Mouse (Mus musculus) common myeloid progenitor, adult 5-6 weeks (primary cell): ENCODE measurements at regions not wholly inside any gene's neighbourhood (a gene's known extent, or its start where the extent isn't known, plus 50 kb on each side); places are given as distances from the start of the nearest gene placed in this dataset.

Source experiments
- ATAC-seq: replicated peaks from 2 replicates; pipeline ENCODE4 v1.8.0; 2016; ENCODE audit warnings: low read depth, mild to moderate bottlenecking, moderate TSS enrichment, inconsistent platforms; ENCODE audit not compliant: poor library complexity, severe bottlenecking

- ATAC-seq, result no peak
Observed at GRCm38 (mm10) chr6:140192526-140192925, 151.3 kb upstream of the Plcz1 start.

GRCm38 (mm10) chr6:140191341-140191740 lies 150.1 kb upstream of the Plcz1 start:
- ATAC-seq, result no peak

DNA sequence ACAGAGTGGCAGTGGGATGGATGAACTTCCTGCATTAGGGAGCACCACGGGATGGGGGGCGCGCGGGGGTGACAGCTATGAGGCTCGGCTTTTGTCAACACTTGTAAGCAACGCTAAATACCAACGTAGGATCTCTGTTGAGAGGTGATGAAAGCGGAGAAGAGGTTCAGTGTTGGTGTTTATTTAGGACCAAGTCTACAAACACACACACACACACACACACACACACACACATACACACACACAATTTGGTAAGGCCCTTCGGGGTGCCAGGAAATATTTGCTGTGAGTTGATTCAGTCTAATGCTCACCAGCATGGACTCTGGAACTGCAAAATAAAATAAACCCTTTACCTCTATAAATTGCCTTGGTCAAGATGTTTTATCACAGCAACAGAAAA lies 148.3 kb upstream of the Plcz1 start:
- no peak for ATAC-seq

DNA sequence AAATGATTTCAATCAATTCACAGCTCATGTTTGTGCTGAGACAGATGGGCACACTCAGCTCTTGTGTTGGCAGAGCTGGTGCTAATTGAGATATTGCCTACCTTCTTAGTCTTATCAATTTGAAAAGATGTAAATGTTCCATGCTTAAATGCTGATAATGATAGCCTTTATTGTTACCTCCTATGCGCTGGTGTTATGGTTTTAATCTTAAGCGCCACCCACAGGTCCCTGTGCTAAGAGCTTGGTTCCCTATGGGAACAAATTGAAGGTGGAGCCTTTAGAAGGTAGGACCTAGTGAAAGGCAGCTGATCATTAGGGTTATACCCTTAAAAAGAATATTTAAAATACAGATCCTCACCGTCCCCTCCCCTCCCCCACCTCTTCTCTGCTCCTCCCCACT lies 146.5 kb upstream of the Plcz1 start:
- ATAC-seq, result no peak

DNA sequence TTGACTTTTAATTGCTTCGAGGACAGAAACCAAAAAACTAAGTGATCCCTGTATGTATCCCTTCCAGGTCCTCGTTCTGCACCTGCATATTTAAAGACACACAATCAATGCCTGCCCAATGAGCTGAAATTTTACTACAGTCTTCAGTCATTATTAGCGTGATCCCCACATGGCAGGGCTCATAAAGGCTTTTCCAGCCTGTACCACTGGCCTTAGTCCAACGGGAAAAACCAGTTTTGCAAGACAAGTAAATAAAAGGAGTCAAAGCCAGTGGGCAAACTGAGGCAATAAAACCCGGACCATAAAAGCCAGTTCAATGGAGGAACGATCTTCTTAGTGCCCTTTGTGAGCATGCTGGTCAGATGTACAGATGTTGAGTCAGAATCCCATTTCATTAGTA lies 145.8 kb upstream of the Plcz1 start:
- ATAC-seq, result no peak

DNA sequence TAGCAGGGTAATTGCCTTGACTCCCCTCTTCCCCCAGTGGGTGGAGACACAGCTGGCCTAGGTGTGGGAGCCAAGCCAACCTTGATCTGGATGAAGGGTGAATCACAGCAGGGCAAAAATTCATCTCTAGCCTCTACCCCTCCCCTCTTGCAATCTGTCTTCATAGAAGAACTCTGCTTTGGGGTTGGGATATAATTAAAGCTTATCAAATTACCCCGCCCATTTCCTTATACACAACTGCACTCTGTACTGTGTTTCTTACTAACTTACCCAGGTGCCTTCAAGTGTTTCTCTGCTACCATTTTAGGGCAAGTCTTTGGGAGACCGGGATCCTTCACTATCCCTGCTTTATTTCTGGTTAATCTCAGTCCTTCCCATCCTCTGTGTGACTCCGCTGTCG lies 138.7 kb upstream of the Plcz1 start:
- ATAC-seq, result no peak

DNA sequence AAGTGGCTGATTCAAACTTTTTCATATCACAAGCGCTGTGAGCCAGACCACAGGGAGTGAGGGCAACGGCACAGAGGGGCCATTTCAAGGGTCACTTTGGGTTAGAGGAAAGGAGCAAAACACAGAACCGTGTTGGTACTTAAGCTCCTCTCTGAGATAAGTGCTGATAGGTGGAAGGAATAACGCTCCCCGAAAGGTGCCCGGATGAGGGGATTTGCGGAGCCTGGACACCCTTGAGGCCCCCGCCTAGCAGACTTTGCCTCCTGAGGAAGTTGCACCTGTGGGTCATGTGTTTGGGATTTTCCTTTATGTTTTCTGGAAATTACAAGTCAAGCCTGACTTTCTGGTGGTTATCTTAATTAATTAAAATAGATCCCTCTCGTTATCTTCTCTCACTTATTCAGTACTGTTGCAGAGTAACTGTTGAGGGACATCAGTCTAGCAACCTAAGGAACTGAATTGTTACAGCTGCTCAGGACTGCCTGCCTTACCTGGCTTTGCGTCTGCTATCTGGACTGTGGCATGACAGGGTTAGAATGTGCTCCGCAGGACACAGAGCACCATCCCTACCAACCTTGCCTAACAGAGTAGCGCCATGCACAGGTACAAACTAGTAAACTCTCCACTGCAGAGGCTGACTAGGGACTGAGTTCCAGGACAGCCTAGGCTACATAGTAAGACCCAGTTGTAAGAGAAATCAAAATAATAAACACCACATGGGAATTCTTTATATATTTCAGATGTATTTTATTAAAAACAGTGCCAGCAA lies 137.4 kb upstream of the Plcz1 start:
- no peak for ATAC-seq

DNA sequence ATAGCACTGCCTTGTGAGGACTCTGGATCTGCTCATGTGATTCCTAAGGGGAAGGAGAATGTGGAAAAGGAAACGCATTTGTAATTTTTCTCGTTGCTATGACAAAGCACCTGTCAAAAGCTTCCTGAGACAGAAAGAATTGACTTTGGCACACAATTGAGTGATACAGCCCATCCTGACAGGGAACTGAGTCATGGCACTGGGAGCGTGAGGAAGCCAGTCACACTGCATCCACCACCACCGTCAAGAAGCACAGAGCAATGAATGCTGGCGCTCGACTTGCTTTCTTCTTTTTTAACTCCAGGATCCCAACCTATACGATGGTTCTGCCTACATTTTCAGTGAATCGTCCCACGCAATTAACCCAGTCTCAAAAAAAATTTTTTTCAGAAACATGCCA lies 131.5 kb upstream of the Plcz1 start:
- no peak for ATAC-seq

GRCm38 (mm10) chr6:140169836-140170235 lies 128.6 kb upstream of the Plcz1 start:
- no peak for ATAC-seq

- no peak for ATAC-seq
Observed at GRCm38 (mm10) chr6:140167182-140167581, 125.9 kb upstream of the Plcz1 start.

- ATAC-seq, result no peak
Observed at GRCm38 (mm10) chr6:140162729-140163128, 121.5 kb upstream of the Plcz1 start.

DNA sequence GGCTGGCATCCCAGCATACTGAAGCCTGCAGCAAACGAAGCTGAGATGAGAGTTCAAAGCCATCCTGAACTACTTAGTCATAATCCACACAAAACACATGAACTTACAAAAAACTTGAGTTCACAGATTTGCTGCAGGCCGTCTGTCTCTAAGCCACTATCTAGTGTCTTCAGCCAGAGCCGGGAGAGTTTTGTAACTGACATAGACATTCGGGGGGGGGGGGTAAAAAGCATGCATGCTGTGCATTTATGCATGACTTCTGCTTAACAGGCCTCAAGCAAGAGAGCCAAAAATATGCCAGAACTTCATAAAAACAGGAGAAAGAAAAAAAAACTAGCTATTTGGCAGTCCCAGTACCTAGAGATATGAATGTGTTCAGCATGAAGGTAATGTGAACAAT lies 120.2 kb upstream of the Plcz1 start:
- ATAC-seq, result no peak

DNA sequence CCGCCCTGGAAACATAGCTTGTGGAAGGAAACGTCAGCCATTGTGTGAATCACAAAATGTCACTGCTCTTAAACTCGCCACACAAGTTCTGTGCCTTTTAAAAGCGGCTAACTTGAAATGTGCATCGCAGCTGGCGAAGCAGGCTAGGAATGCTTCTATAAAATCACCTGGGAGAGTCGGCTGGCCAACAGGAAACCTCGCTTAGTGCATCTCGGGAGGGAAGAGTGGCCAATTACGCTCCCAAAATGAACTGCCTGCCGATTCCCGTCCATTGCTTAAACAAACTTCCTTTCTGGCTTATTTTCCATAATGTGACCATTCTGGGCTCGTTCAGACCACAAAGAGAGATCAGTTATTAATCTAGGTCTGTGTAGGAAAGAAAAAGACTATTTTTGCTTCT lies 119.7 kb upstream of the Plcz1 start:
- no peak for ATAC-seq

GRCm38 (mm10) chr6:140158986-140159385 lies 117.7 kb upstream of the Plcz1 start:
- ATAC-seq, result no peak

GRCm38 (mm10) chr6:140157375-140157774 lies 116.1 kb upstream of the Plcz1 start:
- no peak for ATAC-seq

DNA sequence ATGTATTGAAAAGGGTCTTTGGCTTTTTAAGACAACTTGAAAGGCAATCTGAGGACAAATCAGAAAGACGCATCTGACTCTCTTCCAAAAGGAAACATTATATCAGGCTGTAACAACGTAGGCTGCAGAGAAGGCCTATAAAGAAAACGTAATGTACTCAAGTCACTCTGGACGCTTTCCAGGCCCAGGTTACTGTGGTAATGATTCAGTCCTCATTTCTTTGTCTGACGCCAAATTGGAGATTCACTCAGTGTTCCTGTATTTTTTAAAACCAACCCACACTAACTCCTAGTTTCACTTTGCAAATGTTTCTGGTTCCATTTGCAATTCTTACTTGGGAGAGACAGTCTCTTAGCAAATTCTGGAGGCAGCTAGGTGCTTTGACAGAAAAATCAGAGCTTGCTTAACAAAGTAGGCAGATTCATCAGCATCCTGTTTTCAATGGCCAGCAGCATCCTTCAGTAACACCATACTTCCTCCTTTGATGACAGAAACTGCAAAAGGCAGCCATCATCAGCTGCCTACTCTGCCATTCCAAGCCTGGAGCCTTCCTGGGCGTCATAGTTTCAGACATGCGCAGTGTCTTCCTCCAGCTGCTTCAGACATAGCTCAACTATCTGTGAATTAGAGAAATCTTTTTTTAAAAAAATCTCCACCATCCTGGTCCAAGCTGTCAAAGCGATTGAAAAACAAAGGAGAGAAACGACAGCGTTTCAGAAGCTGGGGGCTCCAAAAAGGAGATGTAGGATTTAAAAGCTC lies 111.3 kb upstream of the Plcz1 start:
- ATAC-seq, result no peak

DNA sequence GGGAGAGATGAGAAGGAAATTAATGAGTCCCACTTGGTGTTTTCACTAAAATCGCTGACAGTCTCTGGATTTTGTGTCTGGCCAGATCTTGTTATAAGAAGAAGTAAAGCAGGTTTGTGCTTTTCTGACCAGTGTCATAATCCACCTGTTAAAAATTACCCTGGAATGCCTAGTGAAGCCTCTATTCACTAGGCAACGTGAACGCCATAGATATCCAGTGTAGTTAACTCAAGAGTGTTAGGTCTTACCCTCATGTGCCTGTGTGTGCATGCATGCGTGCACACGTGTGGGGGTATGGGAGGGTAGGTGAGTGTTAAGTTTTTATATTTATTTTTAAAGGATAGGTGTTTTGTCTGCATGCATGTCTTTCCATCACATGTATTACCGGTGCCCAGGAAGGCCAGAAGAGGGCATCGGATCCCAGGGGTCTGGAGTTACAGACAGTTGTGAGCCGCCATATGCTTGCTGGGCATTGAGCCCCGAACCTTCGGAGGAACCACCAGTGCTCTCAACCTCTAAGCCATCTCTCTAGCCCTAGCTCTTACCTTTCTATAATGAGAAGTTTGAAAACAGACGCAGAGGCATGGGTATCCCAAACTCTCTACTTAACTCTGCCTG lies 107.5 kb upstream of the Plcz1 start:
- ATAC-seq, result no peak

DNA sequence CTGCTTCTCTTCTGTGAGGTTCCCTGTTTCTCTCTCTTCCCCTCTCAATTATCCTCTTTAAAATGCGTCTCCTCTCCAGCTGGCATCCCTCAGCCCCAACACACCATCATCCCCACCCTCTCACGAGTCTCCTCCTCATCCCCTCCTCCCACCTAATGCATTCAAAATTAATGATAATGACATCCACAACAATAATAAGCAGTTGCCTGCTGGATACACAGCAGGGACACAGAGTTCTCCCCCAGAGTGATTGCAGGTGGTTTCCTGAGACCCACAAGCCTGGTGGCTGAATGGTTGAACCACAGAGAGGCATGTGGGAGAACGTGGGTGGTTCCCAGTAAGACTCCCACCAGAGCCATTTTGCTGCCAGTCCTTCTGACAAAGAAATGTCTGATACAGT lies 106.9 kb upstream of the Plcz1 start:
- no peak for ATAC-seq

DNA sequence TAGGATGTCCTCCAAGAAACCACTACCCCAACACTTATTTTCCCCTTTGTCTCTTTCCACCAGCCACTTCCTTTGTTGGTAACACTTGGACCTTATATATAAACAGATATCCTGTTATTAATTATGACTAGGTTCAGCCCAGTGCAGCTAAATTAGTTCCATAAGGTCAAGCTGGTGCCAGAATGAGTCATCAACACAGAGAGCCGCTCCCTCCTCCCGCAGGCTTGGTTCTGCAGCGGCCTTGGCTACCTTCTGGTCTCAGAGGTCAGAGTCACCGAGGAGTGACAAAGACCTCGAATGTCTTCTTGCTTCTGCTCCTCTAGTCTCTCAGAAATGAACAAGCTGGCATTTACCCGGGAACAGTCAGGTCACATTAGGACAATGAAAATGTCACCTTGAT lies 106.5 kb upstream of the Plcz1 start:
- ATAC-seq, result no peak

GRCm38 (mm10) chr6:140133734-140134133 lies 92.5 kb upstream of the Plcz1 start:
- no peak for ATAC-seq

DNA sequence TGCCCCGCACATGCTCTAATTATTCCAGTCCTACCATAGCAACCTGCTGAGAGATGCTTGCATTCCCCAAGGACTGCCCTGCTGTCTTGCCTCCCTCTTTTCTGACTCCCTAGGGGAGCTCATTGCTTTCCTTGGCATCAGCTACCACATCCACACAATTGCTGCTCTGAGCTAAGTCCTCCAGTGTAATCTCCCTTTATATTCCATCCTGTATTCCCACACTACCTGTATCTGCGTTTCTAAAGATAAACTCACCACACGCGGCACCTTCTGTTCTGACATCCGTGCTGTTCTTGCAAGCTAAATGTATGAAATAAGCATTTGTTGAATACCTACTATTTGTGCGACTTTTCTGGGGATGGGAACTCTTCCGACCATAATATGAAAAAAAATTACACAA lies 85.4 kb upstream of the Plcz1 start:
- ATAC-seq, result no peak
